Mouse (Mus musculus): ENCODE measurements at regions not wholly inside any gene's neighbourhood (a gene's known extent, or its start where the extent isn't known, plus 50 kb on each side); places are given as distances from the start of the nearest gene placed in this dataset.

DNA sequence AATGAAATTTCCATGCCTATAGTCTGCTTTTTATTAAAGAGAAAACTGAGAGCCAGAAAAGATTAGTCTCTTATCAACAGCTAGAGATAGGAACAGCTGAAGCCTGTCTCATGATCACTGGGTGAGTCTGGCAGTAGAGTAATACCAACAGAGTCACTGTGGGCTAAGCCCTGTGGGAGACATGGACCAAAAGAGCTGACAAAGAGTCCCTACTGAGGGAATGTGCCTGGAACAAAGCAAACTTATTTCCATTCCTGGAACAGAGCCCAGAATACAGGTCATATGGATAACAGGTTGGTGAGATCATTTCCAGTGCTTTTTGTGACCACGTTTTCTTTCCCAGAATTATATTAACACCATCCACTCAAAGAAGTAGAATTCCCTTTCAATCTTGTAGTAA is 237.4 kb downstream of the Tmsb4x start:
- Histone ChIP-seq H3K4me3 (ENCODE audit: low read depth, low read length) (no peak overlapping the region), H3K27me3 (ENCODE audit: control insufficient read depth, insufficient read depth, low read length) (no peaks in the 10 kb centered on the region), H3K9ac (replicated peaks; ENCODE audit: low read depth, low read length) (no peak overlapping the region), H3K27ac (ENCODE audit: low read depth) (peak overlapping the region; percentile 61), H3K4me1 (ENCODE audit: control insufficient read depth, insufficient read depth) (no peaks in the 10 kb centered on the region), H3K4me2 (ENCODE audit: low read depth, low read length) (no peak overlapping the region), H3K36me3 (replicated peaks; ENCODE audit: control insufficient read depth, insufficient read depth, low read length) (no peaks in the 10 kb centered on the region), H3K9me3 (replicated peaks; ENCODE audit: control insufficient read depth, low read length) (no peaks in the 10 kb centered on the region)
- DNase-seq (ENCODE audit: low spot score) (peak; percentile 77), ATAC-seq (ENCODE audit: insufficient read depth, low read depth) (peak; percentile 87)
- WGBS = 22% methylated on average over 1 of the region's 1 CpGs
- TF ChIP-seq CTCF (IDR thresholded peaks at IDR 0.05; ENCODE audit: low read depth) (no peak), EP300 (IDR thresholded peaks at IDR 0.05; ENCODE audit: low read depth) (no peak)

DNA sequence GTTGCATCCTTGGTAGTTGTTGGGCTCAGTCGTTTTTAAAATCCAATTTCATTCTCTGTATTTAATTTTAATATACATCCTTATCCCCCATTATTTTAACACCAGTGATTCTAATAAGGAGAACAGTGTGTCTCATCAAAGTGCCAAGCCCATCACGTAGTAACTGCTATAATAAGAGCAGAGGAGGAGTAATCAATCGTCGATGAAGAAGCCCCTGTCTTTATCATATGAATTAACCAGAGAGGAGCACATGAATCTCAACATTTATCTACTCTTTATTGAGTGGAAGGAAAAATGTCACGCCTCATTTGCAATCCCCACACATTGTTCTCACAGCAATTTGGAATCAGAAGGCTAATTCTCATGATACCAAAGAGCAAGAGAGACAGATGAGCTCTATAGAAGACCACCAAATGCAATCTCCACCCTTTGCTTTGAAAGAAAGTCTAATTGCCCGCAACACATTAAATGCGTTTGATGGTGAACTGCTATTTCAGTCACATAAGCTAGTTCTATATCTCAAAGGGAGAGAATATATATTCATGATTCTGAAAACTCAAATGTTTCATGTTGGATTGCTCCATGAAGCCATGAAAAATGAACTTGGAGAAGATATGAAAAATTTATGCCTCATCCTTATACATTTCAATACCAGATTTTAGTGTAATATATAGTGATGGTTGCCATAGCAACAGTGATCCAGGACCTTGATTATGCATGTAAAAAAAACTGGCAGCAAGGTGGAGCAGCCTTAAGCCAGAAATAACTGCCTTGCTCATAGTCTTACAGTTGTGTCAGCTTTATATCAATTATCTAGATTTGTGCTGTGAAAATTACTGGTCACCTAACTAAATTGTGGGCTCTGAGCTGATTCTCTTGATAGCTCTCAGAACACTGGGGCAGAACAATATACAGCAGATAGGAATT is 244.2 kb downstream of the Tmsb4x start:
- WGBS = 73% methylated on average over 7 of the region's 7 CpGs
- no peak overlapping the region for H3K4me3 ChIP-seq (ENCODE audit: low read depth, low read length)
- no peaks in the 10 kb centered on the region for H3K27me3 ChIP-seq (ENCODE audit: control insufficient read depth, insufficient read depth, low read length)
- DNase-seq (ENCODE audit: low spot score) = no peak
- H3K27ac ChIP-seq (ENCODE audit: low read depth) = no peak overlapping the region
- no peaks in the 10 kb centered on the region for H3K4me1 ChIP-seq (ENCODE audit: control insufficient read depth, insufficient read depth)
- H3K36me3 ChIP-seq (replicated peaks; ENCODE audit: control insufficient read depth, insufficient read depth, low read length) = no peaks in the 10 kb centered on the region
- H3K9ac ChIP-seq (replicated peaks; ENCODE audit: low read depth, low read length) = no peak overlapping the region
- no peak for ATAC-seq (ENCODE audit: insufficient read depth, low read depth)
- TF ChIP-seq EP300 (IDR thresholded peaks at IDR 0.05; ENCODE audit: low read depth) (no peak), CTCF (IDR thresholded peaks at IDR 0.05; ENCODE audit: low read depth) (no peak)
- H3K9me3 ChIP-seq (replicated peaks; ENCODE audit: control insufficient read depth, low read length) = no peaks in the 10 kb centered on the region
- no peak overlapping the region for H3K4me2 ChIP-seq (ENCODE audit: low read depth, low read length)

DNA sequence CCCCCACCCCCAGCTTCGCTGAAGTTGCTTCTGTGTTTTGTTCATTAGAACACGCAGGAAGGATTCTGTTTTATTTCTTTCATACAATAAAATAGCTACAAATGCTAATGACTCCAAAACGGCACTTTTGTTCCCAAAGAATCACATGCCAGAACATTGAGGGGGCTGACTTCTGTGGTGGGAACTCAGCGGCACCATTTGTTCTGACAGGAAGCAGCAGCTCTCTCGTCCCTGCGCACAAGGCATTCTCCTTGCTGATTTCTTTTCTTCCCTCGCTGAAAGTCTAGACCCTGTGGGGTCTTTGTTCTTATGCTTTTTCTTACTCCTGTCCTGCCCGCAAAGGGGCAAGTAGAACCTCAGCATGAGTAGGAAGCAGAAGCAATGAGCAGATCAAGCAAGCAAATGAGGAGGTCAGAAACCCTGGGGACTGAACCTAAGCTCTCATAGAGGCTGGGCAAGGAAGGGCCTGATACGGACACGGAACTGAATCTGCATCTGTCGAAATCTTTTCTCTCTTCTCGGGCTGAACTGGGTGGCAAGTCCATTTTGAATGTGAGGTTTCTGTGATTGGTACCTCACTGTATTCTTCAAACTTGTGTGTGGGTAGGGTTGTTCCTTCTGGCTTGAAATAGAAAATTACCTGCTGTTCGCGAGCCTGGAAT is 256.5 kb downstream of the Tmsb4x start:
- Histone ChIP-seq H3K9ac (replicated peaks; ENCODE audit: low read depth, low read length) (no peak overlapping the region), H3K27me3 (ENCODE audit: control insufficient read depth, insufficient read depth, low read length) (no peaks in the 10 kb centered on the region), H3K9me3 (replicated peaks; ENCODE audit: control insufficient read depth, low read length) (no peaks in the 10 kb centered on the region), H3K36me3 (replicated peaks; ENCODE audit: control insufficient read depth, insufficient read depth, low read length) (no peaks in the 10 kb centered on the region), H3K4me1 (ENCODE audit: control insufficient read depth, insufficient read depth) (no peaks in the 10 kb centered on the region), H3K4me3 (ENCODE audit: low read depth, low read length) (no peak overlapping the region), H3K27ac (ENCODE audit: low read depth) (no peak overlapping the region), H3K4me2 (ENCODE audit: low read depth, low read length) (no peak overlapping the region)
- WGBS = 51% methylated on average over 14 of the region's 14 CpGs
- no peak for DNase-seq (ENCODE audit: low spot score)
- ATAC-seq (ENCODE audit: insufficient read depth, low read depth) = no peak
- no peak for TF ChIP-seq EP300 (IDR thresholded peaks at IDR 0.05; ENCODE audit: low read depth)
- TF ChIP-seq CTCF (IDR thresholded peaks at IDR 0.05; ENCODE audit: low read depth) = no peak

DNA sequence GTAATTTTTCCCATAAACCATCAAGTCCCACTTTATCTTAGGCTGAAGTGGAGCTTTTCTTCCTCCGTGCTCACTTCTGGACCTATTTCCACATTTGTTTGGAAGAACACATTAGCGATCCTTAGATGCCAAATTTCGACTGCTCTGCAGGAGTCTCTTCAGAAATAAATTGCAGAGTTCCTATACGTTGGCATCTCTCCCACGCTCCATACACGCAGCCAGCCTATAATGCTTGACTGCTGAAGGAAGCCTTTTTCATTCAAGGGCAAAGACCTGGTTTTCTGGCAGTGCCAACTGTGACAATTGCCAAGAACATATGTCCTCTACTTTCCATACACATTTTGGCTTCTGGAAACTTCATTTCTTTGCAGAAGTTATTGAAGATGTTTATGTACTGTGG is 258.1 kb downstream of the Tmsb4x start:
- Histone ChIP-seq H3K4me3 (ENCODE audit: low read depth, low read length) (no peak overlapping the region), H3K27me3 (ENCODE audit: control insufficient read depth, insufficient read depth, low read length) (no peaks in the 10 kb centered on the region), H3K27ac (ENCODE audit: low read depth) (no peak overlapping the region), H3K4me1 (ENCODE audit: control insufficient read depth, insufficient read depth) (no peaks in the 10 kb centered on the region), H3K9me3 (replicated peaks; ENCODE audit: control insufficient read depth, low read length) (no peaks in the 10 kb centered on the region), H3K4me2 (ENCODE audit: low read depth, low read length) (no peak overlapping the region), H3K9ac (replicated peaks; ENCODE audit: low read depth, low read length) (no peak overlapping the region), H3K36me3 (replicated peaks; ENCODE audit: control insufficient read depth, insufficient read depth, low read length) (no peaks in the 10 kb centered on the region)
- no peak for ATAC-seq (ENCODE audit: insufficient read depth, low read depth)
- no peak for DNase-seq (ENCODE audit: low spot score)
- WGBS = 83% methylated on average over 6 of the region's 6 CpGs
- no peak for TF ChIP-seq CTCF (IDR thresholded peaks at IDR 0.05; ENCODE audit: low read depth)
- TF ChIP-seq EP300 (IDR thresholded peaks at IDR 0.05; ENCODE audit: low read depth) = no peak

DNA sequence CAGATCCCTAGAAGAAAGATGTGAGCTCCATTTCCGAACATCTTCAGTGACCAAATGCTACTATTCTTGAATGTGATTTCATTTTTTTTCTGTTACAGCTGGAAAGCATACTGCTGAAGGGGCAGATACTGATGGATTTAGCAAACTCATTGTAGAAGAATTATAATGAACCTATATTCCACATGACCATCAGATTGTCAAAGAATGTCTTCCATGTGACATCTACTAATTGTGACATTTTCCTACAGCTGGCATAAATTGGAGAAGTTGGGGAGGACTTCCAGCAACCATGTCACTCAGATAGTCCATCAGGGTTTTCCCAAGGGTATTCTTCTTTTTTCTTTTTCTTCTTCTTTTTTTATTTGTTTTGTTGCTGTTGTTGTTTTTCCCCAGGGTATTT is 263.2 kb downstream of the Tmsb4x start:
- no peak for TF ChIP-seq CTCF (IDR thresholded peaks at IDR 0.05; ENCODE audit: low read depth)
- no peak for TF ChIP-seq EP300 (IDR thresholded peaks at IDR 0.05; ENCODE audit: low read depth)
- no peak for ATAC-seq (ENCODE audit: insufficient read depth, low read depth)
- Histone ChIP-seq H3K27me3 (ENCODE audit: control insufficient read depth, insufficient read depth, low read length) (no peaks in the 10 kb centered on the region), H3K27ac (ENCODE audit: low read depth) (no peak overlapping the region), H3K4me2 (ENCODE audit: low read depth, low read length) (no peak overlapping the region), H3K9ac (replicated peaks; ENCODE audit: low read depth, low read length) (no peak overlapping the region), H3K4me3 (ENCODE audit: low read depth, low read length) (no peak overlapping the region), H3K4me1 (ENCODE audit: control insufficient read depth, insufficient read depth) (no peaks in the 10 kb centered on the region), H3K9me3 (replicated peaks; ENCODE audit: control insufficient read depth, low read length) (no peaks in the 10 kb centered on the region), H3K36me3 (replicated peaks; ENCODE audit: control insufficient read depth, insufficient read depth, low read length) (no peaks in the 10 kb centered on the region)
- 68% methylated on average over 1 of the region's 1 CpGs for WGBS
- no peak for DNase-seq (ENCODE audit: low spot score)

Measured in heart, postnatal 0 days (tissue).